Mouse (Mus musculus): ENCODE measurements at regions not wholly inside any gene's neighbourhood (a gene's known extent, or its start where the extent isn't known, plus 50 kb on each side); places are given as distances from the start of the nearest gene placed in this dataset.

- peak; percentile 19 to 41 for DNase-seq
These were observed 75.6 kb upstream of the Fbxl17 start for GRCm38 (mm10) chr17:63575316-63576007.

- no peak for DNase-seq
These were observed 83.1 kb upstream of the Fbxl17 start for GRCm38 (mm10) chr17:63582870-63583269.

- no peak for DNase-seq
These were observed 107.4 kb upstream of the Fbxl17 start for GRCm38 (mm10) chr17:63607021-63607751.

GRCm38 (mm10) chr17:63622726-63623125 lies 122.9 kb upstream of the Fbxl17 start:
- DNase-seq: no peak

- DNase-seq: no peak
These were observed 137.8 kb upstream of the Fbxl17 start for GRCm38 (mm10) chr17:63637598-63637997.

DNA sequence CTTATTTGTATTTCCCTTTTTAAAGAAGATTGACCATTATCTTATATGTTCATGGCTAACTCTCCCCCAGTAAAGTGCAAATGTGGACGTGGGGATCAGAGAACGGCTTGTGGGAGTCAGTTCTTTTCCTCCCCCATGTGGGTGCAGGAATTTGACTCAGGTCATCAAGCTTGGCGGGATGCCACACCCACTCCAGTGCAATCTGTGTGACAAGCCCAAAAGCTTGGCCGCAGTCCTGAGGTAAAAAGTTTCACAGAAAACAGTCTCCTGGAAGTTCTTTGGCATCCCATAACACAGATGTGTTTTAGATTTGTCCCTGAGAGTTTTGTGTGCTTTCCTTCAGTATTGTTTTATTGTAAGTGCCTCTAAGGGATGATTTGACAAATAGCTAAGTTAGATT lies 144.6 kb upstream of the Fbxl17 start:
- DNase-seq: peak in 1 of 2 experiments; percentile 11

- DNase-seq: no peak
These were observed 157.9 kb upstream of the Fbxl17 start for GRCm38 (mm10) chr17:63657687-63658086.

GRCm38 (mm10) chr17:63660841-63661481 lies 161.1 kb upstream of the Fbxl17 start:
- DNase-seq: no peak

DNA sequence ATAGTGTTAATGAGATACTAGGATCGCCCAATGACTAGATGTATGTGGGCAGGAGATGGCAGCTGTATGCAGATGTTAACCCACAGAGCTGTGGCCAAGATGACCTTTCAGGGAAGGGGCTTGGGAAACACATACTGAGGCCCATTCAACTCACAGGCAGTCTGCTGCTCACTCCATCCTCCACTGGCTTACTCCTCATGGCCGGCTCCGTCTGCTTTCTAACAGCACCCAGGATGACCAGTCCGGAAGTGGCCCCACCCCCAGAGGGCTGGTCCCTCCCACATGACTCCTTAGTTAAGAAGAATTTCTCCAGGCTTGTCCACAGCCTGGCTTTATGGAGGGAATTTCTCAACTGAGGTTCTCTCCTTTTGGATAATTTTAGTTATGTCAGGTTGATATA lies 161.8 kb upstream of the Fbxl17 start:
- no peak for DNase-seq

DNA sequence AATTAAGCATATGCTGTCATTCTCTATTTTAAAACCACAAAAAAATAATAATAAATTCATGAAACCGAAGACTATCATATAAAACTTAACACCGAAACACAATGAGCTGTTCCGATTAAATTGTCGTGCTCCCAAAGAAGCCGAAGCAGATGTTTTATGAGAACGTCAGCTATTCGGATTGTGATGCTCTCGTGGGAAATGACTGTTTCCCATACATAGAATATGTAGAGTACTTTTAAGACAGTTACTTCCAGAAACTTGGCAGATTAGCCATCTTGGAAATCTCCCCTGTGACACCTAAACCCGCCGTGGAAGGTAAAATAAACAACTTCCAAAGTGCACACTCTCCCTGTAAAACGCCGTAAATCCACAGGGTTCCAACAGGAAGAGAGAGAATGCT lies 162.4 kb upstream of the Fbxl17 start:
- no peak for DNase-seq

DNA sequence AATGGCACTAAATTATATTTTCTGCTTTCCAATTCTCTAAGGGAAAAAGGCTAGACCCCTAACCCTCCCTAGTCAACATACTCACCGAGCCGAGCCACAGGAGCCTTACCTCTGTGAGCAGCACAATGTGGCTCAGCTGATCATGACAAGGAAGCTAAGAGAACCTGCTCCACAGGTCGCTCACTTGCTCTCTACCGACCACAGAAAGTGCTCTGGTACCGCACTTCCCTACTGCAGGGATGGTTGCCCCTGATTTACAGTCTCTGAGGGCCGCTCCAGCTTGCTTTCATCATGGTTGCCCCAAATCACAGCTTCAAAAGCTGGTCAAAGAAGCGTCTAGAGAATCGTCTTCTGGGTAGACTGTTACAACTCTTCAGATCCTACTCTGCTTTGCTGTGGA lies 177.0 kb upstream of the Fbxl17 start:
- DNase-seq: no peak

- DNase-seq: peak in 1 of 2 experiments; percentile 25
These were observed 178.3 kb upstream of the Fbxl17 start for GRCm38 (mm10) chr17:63677996-63678657.

- no peak for DNase-seq
These were observed 180.7 kb upstream of the Fbxl17 start for GRCm38 (mm10) chr17:63680479-63680878.

DNA sequence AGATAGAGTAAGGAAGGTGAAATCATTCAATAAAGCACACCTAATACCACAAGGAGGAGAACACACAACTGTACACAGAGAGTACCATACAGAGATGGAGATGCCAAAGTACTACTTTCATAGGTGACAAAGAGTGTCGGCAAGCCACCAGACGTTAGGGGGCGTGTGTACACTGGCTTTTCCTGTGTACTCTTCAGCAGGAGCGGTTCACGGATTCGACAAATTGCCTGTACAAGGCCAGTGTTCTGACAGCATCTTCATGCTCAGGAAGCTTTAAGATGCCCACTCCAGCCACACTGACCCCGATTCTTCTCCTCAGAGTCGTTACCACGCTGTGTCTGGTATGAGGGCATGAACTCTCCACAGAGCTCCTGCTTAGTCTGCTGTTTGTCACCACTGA lies 179.5 kb upstream of the Fer start:
- peak; percentile 28 to 31 for DNase-seq

DNA sequence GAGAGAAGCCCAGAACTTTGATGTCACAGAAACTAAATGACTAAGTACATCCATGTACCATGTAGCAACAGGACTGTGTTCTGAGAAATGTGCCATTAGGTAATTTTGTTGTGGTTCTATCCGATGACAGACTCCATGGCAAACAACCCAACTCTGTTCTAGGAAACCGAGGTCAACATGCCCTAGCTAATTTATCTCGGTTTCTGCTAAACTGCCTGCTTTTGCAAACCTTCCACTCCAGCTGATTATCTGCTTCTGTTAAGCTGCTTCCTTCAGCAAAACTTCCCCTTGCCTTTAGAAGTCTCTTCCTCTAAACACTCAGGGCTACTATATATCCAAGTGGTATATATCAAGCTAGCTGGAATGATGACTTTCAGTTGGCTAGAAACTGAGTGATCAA lies 178.8 kb upstream of the Fer start:
- DNase-seq: no peak

DNA sequence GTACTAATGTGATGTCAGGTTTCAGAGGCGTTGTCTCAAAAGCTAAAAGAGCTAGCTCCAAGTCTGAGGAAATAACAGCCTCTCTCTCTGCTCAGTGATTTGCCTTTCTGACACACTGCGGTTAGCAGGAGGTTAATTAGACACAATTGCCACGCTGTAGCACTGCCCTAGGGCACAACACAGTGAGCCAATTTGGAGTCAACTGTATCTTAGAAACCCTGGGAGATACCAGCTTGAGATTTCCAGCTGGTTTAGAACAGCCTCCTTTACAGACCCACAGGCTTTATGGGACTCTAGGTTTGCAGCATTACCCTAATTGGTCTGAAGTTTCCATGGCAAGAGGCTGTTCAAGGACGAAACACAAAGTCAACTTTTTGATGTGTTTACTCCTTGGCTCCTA lies 176.9 kb upstream of the Fer start:
- DNase-seq: no peak

DNA sequence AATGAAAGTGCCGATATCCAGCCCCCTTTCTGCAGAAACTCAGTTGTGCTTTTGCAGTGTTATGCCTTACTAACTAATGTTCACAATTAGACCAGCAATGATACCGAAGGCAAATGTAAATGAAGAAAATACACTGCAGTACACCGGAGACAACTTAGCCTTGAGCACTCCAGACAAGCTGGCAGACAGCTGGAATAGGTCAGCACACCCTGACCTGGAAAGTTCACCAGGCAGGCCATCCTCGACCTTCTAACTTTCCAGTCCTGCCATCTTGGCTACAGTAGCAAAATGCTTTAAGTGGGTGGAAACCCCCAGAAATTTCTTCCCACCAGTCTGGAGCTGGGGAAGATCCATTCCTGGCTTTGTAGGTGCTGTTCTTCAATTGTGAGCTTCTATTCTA lies 176.5 kb upstream of the Fer start:
- DNase-seq: peak in 1 of 2 experiments; percentile 13

DNA sequence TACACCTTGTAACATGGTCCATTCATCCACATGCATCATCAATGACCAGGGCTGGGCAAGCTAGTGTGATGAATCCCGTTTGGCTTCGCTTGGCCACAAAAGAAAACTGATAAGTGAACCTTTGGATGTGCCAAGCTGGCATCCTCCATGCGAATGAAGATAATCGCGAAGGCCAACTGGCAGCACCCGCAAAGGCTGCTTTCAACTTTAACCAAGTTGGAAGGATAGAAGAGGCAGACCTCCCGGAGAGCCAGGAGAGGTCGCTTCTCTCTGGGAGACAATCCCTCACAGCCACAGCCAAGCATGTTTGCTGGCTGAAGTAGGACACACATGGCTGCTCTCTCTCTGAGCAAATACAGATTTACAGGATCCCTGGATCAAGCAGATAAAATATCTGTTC lies 173.6 kb upstream of the Fer start:
- peak; percentile 62 to 66 for DNase-seq

GRCm38 (mm10) chr17:63690829-63691689 lies 171.8 kb upstream of the Fer start:
- no peak for DNase-seq

DNA sequence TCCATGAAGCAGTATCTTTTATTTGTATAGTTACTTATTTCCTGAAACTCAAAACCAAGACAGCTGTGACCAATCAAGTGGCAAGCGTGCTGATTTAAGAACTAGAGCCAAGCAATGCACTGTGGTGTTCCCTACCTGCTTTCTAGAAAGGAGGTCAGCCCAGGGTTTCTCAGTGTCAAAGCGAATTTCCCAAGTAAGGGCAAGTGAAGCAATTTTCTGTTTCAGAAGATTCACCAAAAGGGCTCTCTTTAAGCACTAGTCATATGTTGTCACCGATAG lies 171.2 kb upstream of the Fer start:
- DNase-seq: no peak

- no peak for DNase-seq
These were observed 169.6 kb upstream of the Fer start for GRCm38 (mm10) chr17:63693274-63693673.

DNA sequence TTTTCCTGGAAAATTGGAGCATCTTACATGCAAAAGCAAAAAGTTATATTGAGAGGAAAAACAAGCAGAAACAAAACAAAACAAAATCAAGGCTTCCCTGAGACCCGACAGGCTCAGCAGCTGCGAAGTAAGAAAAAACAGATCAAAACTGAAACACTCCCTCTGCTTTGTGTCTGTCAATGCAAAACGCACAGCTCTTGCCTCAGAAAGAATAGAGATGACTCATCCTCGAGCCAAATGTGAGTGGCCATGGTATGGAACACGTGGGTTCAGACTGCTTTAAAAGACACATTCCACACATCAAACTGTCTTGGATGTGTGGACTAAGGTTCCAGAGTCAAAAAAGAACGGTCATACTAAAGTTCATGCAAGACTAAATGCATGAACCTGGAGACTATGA lies 163.3 kb upstream of the Fer start:
- DNase-seq: peak in 1 of 2 experiments; percentile 13
